Mouse (Mus musculus) inflammation-experienced regulatory T-cells, adult 16 weeks (primary cell): ENCODE results near the gene Card14. TPM values are rescaled to one million over a fixed set of nuclear protein-coding genes. Genes with fewer than 3 reads are reported as not detected.

Experiments
- polyA plus RNA-seq: library from polyadenylated mRNA; unstranded; fragments of 100-300 nt; shearing (Covaris generic); gene quantifications from one replicate; pipeline ENCODE4 v1.2.1, GENCODE M21; 2017

Card14 gene
- not detected for polyA plus RNA-seq

GRCm38 (mm10) chr11:119307658-119307867, at the start of gene Card14:
Gene Card14 (plus strand): TSS chr11:119307768.

GRCm38 (mm10) chr11:119267768-119268556, 39.6 kb upstream of the Card14 start, which contains the start of gene Gaa:
Gene Gaa (plus strand): TSS chr11:119267887.

GRCm38 (mm10) chr11:119299391-119300245, 8.0 kb upstream of the Card14 start, which contains the start of gene Eif4a3:
Gene Eif4a3 (minus strand): TSS chr11:119300089.

GRCm38 (mm10) chr11:119355443-119356385, 48.1 kb downstream of the Card14 start, which contains the start of the genes Sgsh and Slc26a11:
Gene Sgsh (minus strand): TSS chr11:119355536.
Gene Slc26a11 (plus strand): TSS chr11:119355557.

GRCm38 (mm10) chr11:119392800-119393482, 85.4 kb downstream of the Card14 start, which contains the start of gene Rnf213:
Gene Rnf213 (plus strand): TSS chr11:119393100.

Other genes with a start within 250 kb of the Card14 start
- 5.8 TPM for gene Cbx4, start 221.5 kb upstream of the Card14 start, polyA plus RNA-seq
- 0.67 TPM for gene Tbc1d16, start 79.3 kb upstream of the Card14 start, polyA plus RNA-seq
- gene Ccdc40, start 79.2 kb upstream of the Card14 start, polyA plus RNA-seq: 3.0 TPM
- gene Gaa, start 39.9 kb upstream of the Card14 start, polyA plus RNA-seq: 42.8 TPM
- 291 TPM for gene Eif4a3, start 7.7 kb upstream of the Card14 start, polyA plus RNA-seq
- gene Sgsh, start 47.8 kb downstream of the Card14 start, polyA plus RNA-seq: 18.6 TPM
- 21.9 TPM for gene Slc26a11, start 47.8 kb downstream of the Card14 start, polyA plus RNA-seq
- 19.8 TPM for gene Rnf213, start 85.3 kb downstream of the Card14 start, polyA plus RNA-seq
- gene Endov, start 183.6 kb downstream of the Card14 start, polyA plus RNA-seq: 27.5 TPM
- not detected for gene Nptx1, start 240.0 kb downstream of the Card14 start, polyA plus RNA-seq